Mouse (Mus musculus) bone marrow macrophage, adult 2 months (primary cell): ENCODE data around the gene Guca2b.

Experiments used
- CTCF ChIP-seq: IDR thresholded peaks from 2 replicates; pipeline ENCODE4 v1.5.1; 2012; ENCODE audit warnings: low read depth, mild to moderate bottlenecking, low read length, moderate library complexity
- POLR2A ChIP-seq: IDR thresholded peaks from 2 replicates; pipeline ENCODE4 v1.6.1; 2012; ENCODE audit warnings: mild to moderate bottlenecking, low read depth, low read length, borderline replicate concordance

GRCm38 (mm10) chr4:119626876-119627275, 31.9 kb downstream of the Guca2b start:
- TF ChIP-seq CTCF (no peak), POLR2A (no peak)
